In genomic region chr10:75554090-75554489, GRCm38 (mm10) we compare ENCODE assay signal across 21 mouse cellular contexts. TPM values are rescaled to one million over a fixed set of nuclear protein-coding genes. Genes with fewer than 3 reads are reported as not detected.
DNase-seq lines count a peak whose midpoint lies in the region; ATAC-seq lines count a peak whose summit lies in the region.
"Had no signal": no experiment of that assay in that cellular context is flagged by ENCODE, and none has a peak within 500 bp of the region (broad histone marks: within the 10 kb centered on the region; RNA-seq: fewer than 3 reads in every experiment).

No protein-coding gene starts in this region.

- H3K4me3 ChIP-seq in liver, embryonic 12.5 days = no peak overlapping the region
- no peak overlapping the region for H3K4me3 ChIP-seq in liver, embryonic 11.5 days (ENCODE audit: low read depth, low read length)
- H3K4me3 ChIP-seq in forebrain, embryonic 10.5 days = no peak overlapping the region
- H3K4me3 ChIP-seq: gastrocnemius, adult 2 months; heart, adult 2 months; limb, embryonic 10.5 days; liver, embryonic 13.5 days; midbrain, embryonic 10.5 days; neural tube, embryonic 12.5 days had no signal

- DNase-seq in liver, embryonic 11.5 days (ENCODE audit: low spot score) = no peak
- peak; percentile 58 for DNase-seq in adipocyte (ENCODE audit: low spot score)
- DNase-seq in forebrain, embryonic 10.5 days (ENCODE audit: extremely low spot score, low spot score) = no peak
- no peak for DNase-seq in right cerebral cortex, postnatal 14 days
- no peak for DNase-seq in right cerebral cortex, postnatal 36 days (ENCODE audit: low spot score in 2 of 2)
- DNase-seq: adrenal gland, postnatal 36 days; cerebellum, postnatal 10 days; forebrain, postnatal 0 days; gastrocnemius, adult 2 months; heart, adult 2 months; kidney, postnatal 4 days; liver, embryonic 13.5 days; right cerebral cortex, postnatal 4 days had no signal

- peaks cover 33% of the 10 kb centered on the region for H3K27me3 ChIP-seq in liver, embryonic 12.5 days (replicated peaks)
- peaks cover 13% of the 10 kb centered on the region for H3K27me3 ChIP-seq in liver, embryonic 11.5 days (replicated peaks; ENCODE audit: control insufficient read depth, insufficient read depth, low read length)
- peaks cover 31% of the 10 kb centered on the region for H3K27me3 ChIP-seq in forebrain, embryonic 10.5 days (ENCODE audit: poor library complexity, severe bottlenecking)
- H3K27me3 ChIP-seq: neural tube, embryonic 12.5 days had no signal

- no peak overlapping the region for H3K4me2 ChIP-seq in liver, embryonic 12.5 days
- H3K4me2 ChIP-seq in liver, embryonic 11.5 days = no peak overlapping the region
- H3K4me2 ChIP-seq: liver, embryonic 13.5 days; neural tube, embryonic 12.5 days had no signal

- no peaks in the 10 kb centered on the region for H3K9me3 ChIP-seq in liver, embryonic 12.5 days (replicated peaks)
- no peaks in the 10 kb centered on the region for H3K9me3 ChIP-seq in liver, embryonic 11.5 days (ENCODE audit: control insufficient read depth, low read length)
- H3K9me3 ChIP-seq in forebrain, embryonic 10.5 days = no peaks in the 10 kb centered on the region
- H3K9me3 ChIP-seq: limb, embryonic 10.5 days; liver, embryonic 13.5 days; midbrain, embryonic 10.5 days; neural tube, embryonic 12.5 days had no signal

- no peak overlapping the region for H3K9ac ChIP-seq in liver, embryonic 12.5 days
- no peak overlapping the region for H3K9ac ChIP-seq in liver, embryonic 11.5 days (ENCODE audit: low read depth, low read length)
- H3K9ac ChIP-seq: forebrain, postnatal 0 days; liver, embryonic 13.5 days; neural tube, embryonic 12.5 days had no signal

- H3K27ac ChIP-seq in liver, embryonic 12.5 days = no peak overlapping the region
- no peak overlapping the region for H3K27ac ChIP-seq in liver, embryonic 11.5 days (ENCODE audit: low read depth, low read length)
- H3K27ac ChIP-seq in forebrain, embryonic 10.5 days = no peak overlapping the region
- H3K27ac ChIP-seq: gastrocnemius, adult 2 months; heart, adult 2 months; limb, embryonic 10.5 days; liver, embryonic 13.5 days; midbrain, embryonic 10.5 days; neural tube, embryonic 12.5 days had no signal

- 0 out of 2 replicates have a peak, but pooled peaks have one; percentile 50 for ATAC-seq in liver, embryonic 12.5 days
- ATAC-seq in liver, embryonic 11.5 days (replicated peaks; ENCODE audit: low FRiP score) = no peak
- peak; percentile 72 for ATAC-seq in granulocyte monocyte progenitor cell, adult 5-6 weeks (replicated peaks; ENCODE audit: poor library complexity, severe bottlenecking)
- ATAC-seq in neutrophil, adult 5-6 weeks (ENCODE audit: extremely low read depth, insufficient number of reproducible peaks, low FRiP score, poor library complexity, severe bottlenecking) = peak; percentile 30; the same call in 1 of the 2 replicates
- ATAC-seq: CD4-positive, CD25-positive, alpha-beta regulatory T cell, adult 4 months; forebrain, postnatal 0 days had no signal

- 67% methylated on average over 8 of the region's 8 CpGs for WGBS in liver, embryonic 12.5 days (ENCODE audit: insufficient replicate concordance)
- WGBS in liver, embryonic 11.5 days = 76% methylated on average over 8 of the region's 8 CpGs
- WGBS in forebrain, embryonic 10.5 days = 90% methylated on average over 8 of the region's 8 CpGs

- peaks cover 12% of the 10 kb centered on the region for H3K4me1 ChIP-seq in liver, embryonic 12.5 days
- peaks cover 1% of the 10 kb centered on the region; the same call in 1 of the 2 replicates for H3K4me1 ChIP-seq in liver, embryonic 11.5 days (replicated peaks; ENCODE audit: control insufficient read depth, insufficient read depth, low read length)
- peaks cover 36% of the 10 kb centered on the region for H3K4me1 ChIP-seq in forebrain, embryonic 10.5 days

- H3K36me3 ChIP-seq in liver, embryonic 12.5 days = no peaks in the 10 kb centered on the region
- no peaks in the 10 kb centered on the region for H3K36me3 ChIP-seq in liver, embryonic 11.5 days (ENCODE audit: control insufficient read depth, insufficient read depth, low read length)
- no peaks in the 10 kb centered on the region for H3K36me3 ChIP-seq in forebrain, embryonic 10.5 days (replicated peaks)
- H3K36me3 ChIP-seq: limb, embryonic 10.5 days; liver, embryonic 13.5 days; midbrain, embryonic 10.5 days had no signal

RNA-seq across cellular contexts. Expression of gene Lrrc75b, which starts 6.0 kb away (rescaled TPM):
- polyA plus RNA-seq in liver, embryonic 12.5 days (2016; fragmentation: Nextera tagmentation; extraction: Ambion mirVana) = 0.11 and 0.12 TPM in 2 replicates
- polyA plus RNA-seq in liver, embryonic 11.5 days (2014; fragmentation: Nextera tagmentation; extraction: Ambion mirVana) = 0.48 and 0.52 TPM in 2 replicates
- total RNA-seq in granulocyte monocyte progenitor cell, adult 5-6 weeks (2014; fragmentation: Nextera tagmentation) = not detected in 2 replicates
- total RNA-seq in granulocyte monocyte progenitor cell, adult 5-6 weeks (2017) = not detected in 2 replicates
- total RNA-seq in neutrophil, adult 5-6 weeks (2017) = 0.25 and 0.58 TPM in 2 replicates
- polyA plus RNA-seq in forebrain, embryonic 10.5 days (2016; fragmentation: Nextera tagmentation; extraction: Ambion mirVana) = 1.1 TPM in 2 replicates
- total RNA-seq: monocyte, adult 5-6 weeks had no signal

RNA-seq across cellular contexts. Expression of gene Ggt1, which starts 7.3 kb away (rescaled TPM):
- 2.6 and 4.7 TPM in 2 replicates for polyA plus RNA-seq in liver, embryonic 12.5 days (2016; fragmentation: Nextera tagmentation; extraction: Ambion mirVana)
- 4.2 and 4.9 TPM in 2 replicates for polyA plus RNA-seq in liver, embryonic 11.5 days (2014; fragmentation: Nextera tagmentation; extraction: Ambion mirVana)
- total RNA-seq in granulocyte monocyte progenitor cell, adult 5-6 weeks (2014; fragmentation: Nextera tagmentation) = 1.7 TPM in 1 of 2 replicates, not detected in the other
- total RNA-seq in granulocyte monocyte progenitor cell, adult 5-6 weeks (2017) = 1.7 TPM in 1 of 2 replicates, not detected in the other
- total RNA-seq in neutrophil, adult 5-6 weeks (2017) = 4.1 and 4.3 TPM in 2 replicates
- 1.6 and 2.3 TPM in 2 replicates for polyA plus RNA-seq in forebrain, embryonic 10.5 days (2016; fragmentation: Nextera tagmentation; extraction: Ambion mirVana)
- total RNA-seq: adrenal gland, postnatal 36 days; gastrocnemius, adult 2 months; monocyte, adult 5-6 weeks had no signal
- polyA plus RNA-seq: heart, adult 2 months had no signal

RNA-seq across cellular contexts. Expression of gene Ggt5, which starts 35.0 kb away (rescaled TPM):
- polyA plus RNA-seq in liver, embryonic 12.5 days (2016; fragmentation: Nextera tagmentation; extraction: Ambion mirVana) = 0.21 and 0.41 TPM in 2 replicates
- polyA plus RNA-seq in liver, embryonic 11.5 days (2014; fragmentation: Nextera tagmentation; extraction: Ambion mirVana) = 0.52 and 1.2 TPM in 2 replicates
- 2.3 and 6.4 TPM in 2 replicates for total RNA-seq in granulocyte monocyte progenitor cell, adult 5-6 weeks (2014; fragmentation: Nextera tagmentation)
- 2.4 and 3.6 TPM in 2 replicates for total RNA-seq in granulocyte monocyte progenitor cell, adult 5-6 weeks (2017)
- total RNA-seq in neutrophil, adult 5-6 weeks (2017) = 40.3 and 58.7 TPM in 2 replicates
- polyA plus RNA-seq in forebrain, embryonic 10.5 days (2016; fragmentation: Nextera tagmentation; extraction: Ambion mirVana) = 0.21 and 0.97 TPM in 2 replicates

RNA-seq across cellular contexts. Expression of gene Gucd1, which starts 36.3 kb away (rescaled TPM):
- 46.6 and 50.5 TPM in 2 replicates for polyA plus RNA-seq in liver, embryonic 12.5 days (2016; fragmentation: Nextera tagmentation; extraction: Ambion mirVana)
- polyA plus RNA-seq in liver, embryonic 11.5 days (2014; fragmentation: Nextera tagmentation; extraction: Ambion mirVana) = 44.5 and 48.8 TPM in 2 replicates
- total RNA-seq in granulocyte monocyte progenitor cell, adult 5-6 weeks (2014; fragmentation: Nextera tagmentation) = 11.8 and 20.1 TPM in 2 replicates
- 11.8 and 15.4 TPM in 2 replicates for total RNA-seq in granulocyte monocyte progenitor cell, adult 5-6 weeks (2017)
- total RNA-seq in neutrophil, adult 5-6 weeks (2017) = 86.3 and 87.2 TPM in 2 replicates
- polyA plus RNA-seq in forebrain, embryonic 10.5 days (2016; fragmentation: Nextera tagmentation; extraction: Ambion mirVana) = 28.6 and 34.3 TPM in 2 replicates

RNA-seq across cellular contexts. Expression of gene Snrpd3, which starts 36.7 kb away (rescaled TPM):
- polyA plus RNA-seq in liver, embryonic 12.5 days (2016; fragmentation: Nextera tagmentation; extraction: Ambion mirVana) = 119 and 126 TPM in 2 replicates
- 272 and 328 TPM in 2 replicates for polyA plus RNA-seq in liver, embryonic 11.5 days (2014; fragmentation: Nextera tagmentation; extraction: Ambion mirVana)
- total RNA-seq in granulocyte monocyte progenitor cell, adult 5-6 weeks (2014; fragmentation: Nextera tagmentation) = 97.0 and 127 TPM in 2 replicates
- total RNA-seq in granulocyte monocyte progenitor cell, adult 5-6 weeks (2017) = 74.4 and 109 TPM in 2 replicates
- total RNA-seq in neutrophil, adult 5-6 weeks (2017) = 22.8 and 26.4 TPM in 2 replicates
- polyA plus RNA-seq in forebrain, embryonic 10.5 days (2016; fragmentation: Nextera tagmentation; extraction: Ambion mirVana) = 289 and 305 TPM in 2 replicates
